Mouse (Mus musculus) spleen, embryonic (tissue): ENCODE measurements around the gene Tepsin.

Experiments used
- CTCF ChIA-PET: fragments of 350-600 bp; sonication (Branson Sonifier 250); formaldehyde crosslinking; loops from one replicate; lab custom pipeline; 2022; lab: Charles Lee

Gene Tepsin

DNA sequence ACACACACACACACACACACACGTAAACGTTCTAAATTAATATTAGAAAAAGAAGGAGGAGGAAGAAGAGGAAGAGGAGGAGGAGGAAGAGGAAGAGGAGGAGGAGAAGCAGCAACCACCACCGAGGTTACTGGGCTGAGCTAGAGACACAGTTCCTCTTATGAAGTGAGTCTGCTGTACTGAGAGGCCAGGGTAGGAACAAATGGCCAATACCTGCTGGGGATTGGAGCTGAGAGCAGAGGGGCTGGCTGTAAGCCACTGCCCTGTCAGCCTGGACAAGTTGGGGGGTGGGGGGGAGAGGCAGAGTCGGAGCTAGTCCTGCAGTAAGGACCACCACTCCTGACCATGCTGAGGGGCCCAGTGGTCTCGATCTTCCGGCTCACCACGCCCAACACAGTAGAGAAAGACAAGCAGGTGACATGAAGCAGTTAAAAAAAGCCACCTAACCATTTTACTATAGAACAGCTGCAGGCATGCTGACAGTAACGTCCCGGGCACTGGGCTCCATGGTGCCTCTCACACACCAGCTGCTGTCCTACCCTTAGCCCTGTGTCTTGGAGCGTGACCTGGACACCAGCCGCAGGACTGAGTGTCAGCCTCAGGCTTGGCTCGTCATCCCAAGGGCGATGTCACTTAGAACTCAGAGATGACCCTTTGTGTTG, 34.4 kb downstream of the Tepsin start:
- CTCF ChIA-PET: no interaction called here

DNA sequence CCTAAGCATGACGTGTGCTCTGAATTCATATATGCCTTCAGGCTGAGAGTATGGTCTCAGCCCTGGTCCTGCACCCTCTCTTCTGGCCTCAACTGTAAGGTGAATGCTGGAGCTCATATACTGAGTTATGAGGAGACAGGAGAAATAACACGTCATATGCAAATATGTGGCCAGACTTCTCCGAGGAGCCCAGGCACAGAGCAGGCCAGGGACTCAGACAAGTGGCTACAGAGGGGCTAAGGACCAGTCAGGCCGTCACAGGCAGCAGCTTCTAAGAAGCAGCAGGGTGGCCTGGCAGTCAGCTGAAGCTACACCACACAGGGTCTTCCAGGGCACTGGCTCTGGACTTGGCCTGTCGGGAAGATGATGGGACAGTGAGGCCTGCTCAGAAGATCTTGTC, 35.2 kb downstream of the Tepsin start:
- CTCF ChIA-PET: no interaction called here

DNA sequence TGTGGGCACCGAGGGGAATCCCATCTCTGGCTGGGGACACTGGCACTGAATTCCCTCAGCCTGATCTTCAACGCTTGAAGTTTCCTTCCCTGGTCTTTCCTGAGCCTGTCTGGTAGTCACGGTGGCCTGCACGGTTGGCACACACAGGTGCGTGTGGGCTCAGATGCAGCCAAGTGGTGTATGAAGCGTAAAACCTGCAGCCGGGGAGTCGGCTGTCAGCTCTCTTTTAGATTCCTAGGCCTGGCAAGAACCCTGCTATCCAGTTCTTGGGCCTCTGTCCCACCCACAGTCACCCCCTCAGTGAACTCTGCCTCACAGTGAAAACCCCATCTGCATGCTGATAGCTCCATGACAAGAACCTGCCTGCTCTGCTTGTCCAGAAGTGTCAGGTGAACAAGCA, 37.9 kb downstream of the Tepsin start:
- CTCF ChIA-PET: interaction anchor here (0.5 kb wide), 1 partner anchor 357 kb away, joined by 3 read pairs; no protein-coding TSS in a partner anchor

DNA sequence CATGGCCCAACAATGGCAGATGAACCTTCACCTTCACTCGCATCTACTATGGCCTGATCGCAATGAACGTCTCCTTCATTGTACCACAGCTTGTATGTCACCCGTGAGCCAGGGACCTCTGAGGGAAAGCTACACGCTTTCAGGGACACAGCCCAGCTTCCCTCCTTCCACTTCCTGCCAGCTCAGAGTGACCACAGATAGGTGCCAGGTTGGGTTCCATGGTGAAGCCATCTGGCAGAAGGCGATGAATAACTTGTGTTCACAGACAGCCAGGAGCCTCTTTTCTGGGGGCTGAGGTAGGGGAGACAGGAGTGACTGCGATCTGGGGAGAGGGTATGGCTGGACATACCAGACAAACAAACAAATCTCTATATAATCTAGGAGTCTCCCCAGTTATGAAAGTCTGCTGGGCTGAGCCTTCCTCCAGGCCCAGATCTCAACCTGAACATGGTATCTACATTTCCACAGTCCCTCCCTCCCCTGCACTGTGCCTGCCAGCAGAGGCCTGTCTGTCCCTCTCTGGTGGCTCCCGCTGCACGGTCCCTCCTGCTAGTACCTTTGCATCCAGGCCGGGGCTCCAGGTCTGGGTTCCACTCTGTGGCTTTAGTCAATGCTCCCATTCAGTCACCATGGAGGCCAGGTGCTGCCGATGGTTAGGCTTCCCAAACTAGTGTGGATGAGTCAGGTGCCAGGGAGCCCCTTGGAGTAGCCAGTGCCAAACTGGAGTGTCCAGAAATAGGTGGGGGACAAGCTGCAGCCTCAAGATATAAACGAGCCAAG, 42.4 kb downstream of the Tepsin start:
- CTCF ChIA-PET: no interaction called here

DNA sequence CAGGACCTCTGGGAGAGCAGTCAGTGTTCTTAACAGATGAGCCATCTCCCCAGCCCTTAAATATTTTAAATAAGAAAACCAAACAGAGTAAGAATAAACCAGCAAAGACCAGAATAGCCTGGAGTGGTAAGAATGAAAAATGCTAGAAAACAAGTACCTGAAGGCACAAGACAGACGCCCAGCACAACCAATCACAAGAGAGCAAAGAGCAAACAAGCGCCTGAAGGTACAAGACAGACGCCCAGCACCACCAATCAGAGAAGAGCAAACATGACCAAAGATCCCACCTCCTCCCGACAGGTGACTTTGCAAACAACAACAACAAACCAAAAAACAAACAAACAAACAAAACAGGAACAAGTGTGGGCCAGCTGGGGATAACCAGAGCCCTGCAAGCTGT, 44.7 kb downstream of the Tepsin start:
- CTCF ChIA-PET: no interaction called here

DNA sequence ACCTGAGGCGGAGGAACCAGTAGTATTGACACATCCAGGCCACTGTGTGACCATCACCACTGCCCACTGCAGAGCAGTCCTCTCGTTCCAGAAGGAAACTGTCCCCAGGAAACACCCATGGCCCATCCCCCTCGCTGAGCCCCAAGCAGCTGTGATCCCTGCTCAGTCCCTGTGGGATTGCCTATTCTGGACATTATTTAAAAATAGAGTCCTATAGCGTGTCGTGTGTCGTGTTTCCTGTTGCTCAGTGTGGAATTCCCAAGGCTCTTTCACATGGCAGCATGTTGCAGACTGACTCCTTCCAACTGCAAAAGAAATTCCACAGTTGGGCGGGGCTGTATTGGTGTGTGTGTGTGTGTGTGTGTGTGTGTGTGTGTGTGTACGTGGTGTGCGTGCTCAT, 46.3 kb downstream of the Tepsin start:
- CTCF ChIA-PET: no interaction called here

DNA sequence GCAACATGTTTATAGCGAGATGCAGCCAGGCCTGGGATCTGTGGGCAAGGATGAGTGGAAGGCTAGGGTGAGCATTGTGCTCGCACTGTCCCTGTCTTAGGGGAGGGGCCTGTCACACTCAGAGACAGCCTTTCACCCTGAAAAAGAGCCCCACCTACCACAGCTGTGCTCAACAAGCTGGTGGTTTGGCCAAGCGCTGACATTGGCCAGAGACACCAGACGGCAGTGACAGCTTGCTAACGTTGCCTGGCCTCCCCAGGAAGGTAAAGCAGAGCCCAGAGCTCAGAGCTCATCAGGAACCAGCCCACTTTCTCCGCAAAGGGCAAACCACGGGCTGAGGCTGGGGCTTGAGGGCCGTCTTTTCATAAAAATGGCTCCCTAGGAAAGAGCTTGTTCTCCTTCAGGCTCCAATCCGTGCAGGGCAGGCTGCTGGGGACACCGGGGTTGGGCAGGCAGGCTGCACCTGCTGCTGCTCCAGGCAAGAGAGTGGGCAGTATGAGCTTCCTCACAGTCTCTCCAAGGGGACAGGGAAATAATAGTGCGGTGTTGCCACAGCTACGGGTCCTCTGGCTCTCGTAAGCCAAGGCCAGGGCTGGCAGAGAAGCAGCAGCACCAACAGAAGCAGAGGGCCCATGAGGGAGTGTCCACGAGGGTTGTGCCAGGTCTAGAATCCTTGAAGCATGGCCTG, 47.3 kb downstream of the Tepsin start:
- CTCF ChIA-PET: no interaction called here

DNA sequence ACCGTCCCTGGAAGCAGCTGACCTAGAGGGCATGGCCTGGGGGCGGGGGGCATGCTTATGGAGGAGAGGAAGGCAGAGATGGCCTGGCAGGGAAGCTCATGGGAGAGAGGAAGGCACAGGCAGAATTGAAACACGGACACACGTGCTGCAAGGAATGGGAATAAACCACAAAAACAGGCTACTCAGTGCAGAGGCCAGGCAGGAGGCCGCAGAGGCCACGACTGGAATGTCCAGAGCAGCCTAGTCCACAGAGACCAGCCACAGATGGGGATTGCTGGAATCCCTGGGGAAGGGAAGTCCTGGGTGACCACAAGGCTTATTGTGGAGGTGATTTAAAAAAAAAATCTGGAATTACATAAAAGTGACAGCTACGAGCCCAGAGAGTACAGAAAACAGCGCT, 49.5 kb downstream of the Tepsin start:
- CTCF ChIA-PET: no interaction called here

DNA sequence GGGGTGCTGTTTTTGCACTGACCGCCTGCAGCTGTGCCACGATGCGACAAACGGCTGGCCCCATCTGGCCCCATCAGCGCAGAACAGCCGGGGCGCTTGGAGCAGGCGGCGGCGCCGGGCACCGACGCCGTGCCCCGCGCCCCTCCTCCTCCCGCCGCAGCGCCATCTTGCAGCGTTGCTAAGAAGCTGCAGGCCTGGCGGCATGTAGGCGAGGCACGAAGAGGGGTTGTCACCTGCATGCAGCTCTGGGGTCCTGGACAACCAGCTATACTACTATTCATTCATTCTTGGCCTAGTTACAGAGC, 50.3 kb downstream of the Tepsin start:
- CTCF ChIA-PET: interaction anchor here (0.6 kb wide), 1 partner anchor 22 kb away, joined by 3 read pairs; no protein-coding TSS in a partner anchor

DNA sequence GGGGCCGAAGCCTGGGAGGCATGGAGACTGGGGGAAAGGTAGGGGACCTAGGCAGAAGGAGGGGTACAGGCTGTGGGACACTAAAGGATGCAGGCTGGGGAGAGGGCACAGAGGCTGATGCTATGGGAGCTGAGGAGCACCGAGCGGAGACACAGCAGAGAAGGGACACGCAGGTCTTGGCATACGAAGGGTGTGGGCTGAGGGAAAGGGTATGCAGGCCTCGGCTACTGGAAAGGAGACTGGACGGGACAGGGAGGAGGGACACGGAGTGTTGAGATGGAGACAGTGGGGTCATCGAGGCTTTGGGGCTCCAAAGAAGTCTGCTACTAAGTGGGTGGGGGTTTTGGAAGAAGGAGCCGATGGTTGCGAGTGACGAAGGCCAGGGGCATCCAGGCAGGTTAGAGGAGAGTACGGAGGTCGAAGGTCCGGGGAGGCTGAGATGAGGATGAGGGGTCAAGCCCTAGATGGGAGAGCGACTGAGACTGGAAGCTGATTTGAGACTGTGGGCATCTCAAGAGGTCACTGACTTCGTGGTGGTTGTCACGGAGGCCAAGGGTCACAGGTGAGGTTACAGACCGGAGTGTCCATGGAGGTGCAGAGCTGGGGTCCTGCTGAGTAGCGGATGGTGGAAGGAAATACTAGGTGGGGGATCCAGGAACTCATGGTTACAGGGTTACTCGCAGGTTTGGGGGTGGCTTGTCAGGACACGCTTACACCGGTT, 50.8 kb downstream of the Tepsin start:
- CTCF ChIA-PET: no interaction called here

DNA sequence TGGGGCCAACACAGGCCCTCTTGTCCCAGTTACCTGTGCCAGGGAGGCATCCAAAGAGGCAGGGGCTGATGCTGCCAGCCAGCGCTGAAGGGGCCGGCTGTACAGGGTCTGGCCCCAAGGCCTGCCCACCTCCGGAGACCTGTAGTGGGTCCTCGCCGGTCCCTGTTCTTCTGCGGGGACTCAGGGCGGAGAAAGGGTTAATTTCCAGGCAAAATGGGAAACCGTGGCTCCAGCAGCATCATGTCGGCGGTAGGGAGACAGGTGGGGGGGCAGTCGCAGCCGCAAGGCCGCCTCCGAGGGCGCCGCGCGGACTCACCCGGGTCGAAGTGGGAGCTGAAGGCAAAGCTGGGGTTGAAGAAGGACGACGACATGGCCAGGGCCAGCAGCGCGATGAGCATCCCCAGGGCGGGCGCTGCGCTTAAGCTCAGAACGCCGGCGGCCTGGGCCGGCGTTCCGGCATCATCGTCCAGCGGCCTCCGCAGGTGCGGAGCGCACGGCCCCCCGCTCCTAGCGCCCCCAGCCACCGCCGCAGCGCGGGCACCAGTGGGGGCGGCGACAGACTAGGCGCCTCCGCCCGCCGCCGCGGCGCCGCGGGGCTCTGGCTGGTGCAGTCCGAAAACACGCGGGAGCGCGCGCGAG, 51.9 kb downstream of the Tepsin start, which contains the start of gene Aatk:
Gene Aatk, minus strand, starts transcription at position 615 of the 639 bp plus-strand sequence.
- CTCF ChIA-PET: no interaction called here

DNA sequence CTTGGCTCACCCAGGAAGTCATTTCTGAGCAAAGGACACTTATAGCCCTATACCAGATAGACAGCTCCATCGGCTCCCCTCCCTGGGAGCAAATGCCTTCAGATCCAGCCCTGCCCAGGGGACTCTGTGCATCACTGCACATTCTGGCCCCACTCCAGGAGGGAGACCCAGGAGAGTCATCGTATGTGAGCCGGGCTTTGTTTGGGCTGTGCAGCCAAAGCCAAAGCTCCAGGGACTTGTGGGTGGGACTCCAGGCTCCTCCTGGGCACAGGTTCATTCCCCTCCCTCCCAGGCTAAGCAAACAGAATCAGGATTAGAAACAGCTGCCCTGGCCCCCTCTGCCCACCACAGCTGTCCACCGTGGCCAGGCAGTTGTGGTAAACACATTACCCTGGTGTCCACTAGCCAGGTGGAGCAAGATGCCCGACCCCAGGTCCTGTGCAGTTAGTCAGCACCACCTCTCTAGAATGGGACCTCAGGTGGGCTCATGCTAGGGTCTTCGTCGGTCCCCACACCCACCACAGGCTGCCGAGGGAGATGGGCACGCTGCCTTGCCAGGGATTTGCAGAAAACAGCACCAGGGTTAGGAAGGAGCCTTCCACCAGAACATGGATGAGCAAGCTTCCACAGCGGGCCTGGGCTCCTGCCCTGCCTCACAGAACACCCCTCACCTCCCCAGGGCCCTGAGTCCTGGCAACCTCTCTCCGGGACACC, 52.5 kb downstream of the Tepsin start:
- CTCF ChIA-PET: no interaction called here

DNA sequence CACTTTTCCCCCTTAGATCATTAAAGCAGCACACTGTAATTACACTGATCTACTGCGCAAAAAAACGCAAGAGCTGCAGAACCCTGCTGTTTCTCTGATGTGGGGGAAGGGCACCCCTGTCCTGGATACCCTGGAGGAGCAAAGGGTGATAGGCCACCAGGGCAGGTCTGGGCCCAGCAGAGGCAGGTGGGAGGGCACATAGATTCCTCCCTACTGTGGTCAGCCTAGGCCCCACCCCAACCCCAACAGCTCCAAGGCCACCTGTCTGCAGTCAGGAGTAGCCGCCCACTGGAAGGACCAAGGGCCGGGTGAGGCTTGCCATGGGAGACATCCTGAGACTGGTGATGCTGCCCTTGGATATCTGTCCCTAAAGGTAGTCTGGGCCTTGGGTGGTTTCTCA, 53.2 kb downstream of the Tepsin start:
- CTCF ChIA-PET: no interaction called here

DNA sequence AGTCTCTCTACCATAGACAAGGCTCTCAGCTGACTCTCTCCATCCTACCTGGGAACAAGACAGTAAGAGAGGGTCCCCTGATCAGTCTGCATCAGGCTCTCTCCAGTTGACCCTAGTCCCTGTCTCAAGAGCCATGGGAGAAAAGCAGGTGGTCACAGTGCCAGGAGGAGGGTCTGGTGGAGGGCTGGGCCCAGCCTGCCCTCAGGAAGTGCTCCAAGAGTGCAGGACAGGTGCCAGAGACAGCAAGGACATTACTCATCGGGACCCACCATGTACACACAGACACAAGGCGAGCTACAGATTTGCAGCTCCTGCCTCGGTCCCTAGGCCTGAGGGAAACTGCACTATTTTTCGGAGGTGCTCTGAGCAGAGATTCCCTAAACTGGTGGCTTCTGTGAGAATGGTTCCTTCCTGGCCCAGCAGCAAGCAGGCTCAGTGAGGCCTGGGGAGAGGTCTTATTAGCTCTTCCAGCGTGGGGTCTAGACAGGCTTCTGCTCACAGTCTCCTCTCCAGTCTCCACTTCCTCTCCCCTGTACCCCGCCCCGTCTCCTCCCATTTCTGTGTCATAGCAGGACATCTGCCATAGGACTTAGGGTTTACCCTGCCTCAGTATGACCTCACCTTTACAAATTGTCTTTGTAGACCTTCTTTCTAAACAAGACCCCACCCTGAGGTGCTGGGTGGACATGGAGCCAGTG, 56.2 kb downstream of the Tepsin start:
- CTCF ChIA-PET: no interaction called here

DNA sequence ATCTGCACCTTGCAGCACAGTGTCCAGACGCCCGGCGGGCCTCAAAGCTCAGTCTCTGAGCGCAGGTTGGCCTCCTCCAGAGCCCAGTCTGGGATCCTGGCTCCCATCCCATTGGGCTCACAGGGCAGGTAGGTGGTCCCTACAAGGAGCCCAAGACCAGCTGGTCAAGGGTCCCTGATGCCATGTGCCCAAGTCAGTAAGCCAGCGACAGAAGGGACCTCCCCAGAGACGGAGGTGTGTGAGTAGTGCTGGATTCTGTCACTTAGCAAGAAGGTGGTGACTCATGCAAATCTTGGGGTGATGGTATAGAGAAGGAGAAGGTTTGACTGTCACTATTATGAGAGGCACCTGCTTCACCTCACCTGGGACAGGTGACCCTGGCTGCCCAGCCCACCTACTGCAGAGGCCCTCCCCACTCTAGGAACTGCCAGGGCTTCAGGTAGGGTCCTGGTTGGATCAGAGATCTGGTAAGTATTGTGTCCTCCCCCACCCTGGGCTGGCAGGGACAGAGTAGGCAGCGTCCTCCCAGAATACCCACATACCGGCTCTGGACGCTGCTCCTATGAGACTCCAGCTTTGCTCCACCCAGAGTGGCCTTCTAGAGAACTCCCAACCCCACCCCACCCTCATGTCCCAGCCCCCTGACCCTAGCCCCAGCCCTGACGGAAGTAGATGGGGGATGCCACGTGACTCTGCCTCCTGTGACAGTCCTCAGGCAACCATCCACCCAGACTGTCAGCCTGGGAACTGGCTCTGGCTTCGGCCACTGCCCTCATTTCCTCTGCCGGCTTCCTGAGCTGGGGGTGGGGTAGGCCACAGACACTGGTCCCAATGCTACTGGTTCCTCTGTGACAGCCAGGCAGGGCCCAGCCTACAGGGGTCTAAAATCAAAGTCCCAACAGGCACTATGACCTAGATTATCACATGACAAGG, 57.1 kb downstream of the Tepsin start:
- CTCF ChIA-PET: no interaction called here
